Mouse (Mus musculus): ENCODE data around the gene Enkd1.

Gene Enkd1

GRCm38 (mm10) chr8:105707498-105708403 lies at the start of gene Enkd1, which contains the start of gene 4933405L10Rik:
Gene Enkd1, minus strand, starts transcription at chr8:105708210.
Gene 4933405L10Rik, plus strand, starts transcription at chr8:105707655.
- peak; percentile 76 for DNase-seq (ENCODE audit: low read depth)

GRCm38 (mm10) chr8:105754688-105755087 lies 46.7 kb upstream of the Enkd1 start:
- no peak for DNase-seq (ENCODE audit: low read depth)

GRCm38 (mm10) chr8:105753916-105754315 lies 45.9 kb upstream of the Enkd1 start:
- no peak for DNase-seq (ENCODE audit: low read depth)

GRCm38 (mm10) chr8:105750606-105751005 lies 42.6 kb upstream of the Enkd1 start:
- no peak for DNase-seq (ENCODE audit: low read depth)

- DNase-seq (ENCODE audit: low read depth) = no peak
Observed at GRCm38 (mm10) chr8:105743301-105743700, 35.3 kb upstream of the Enkd1 start.

GRCm38 (mm10) chr8:105739216-105739615 lies 31.2 kb upstream of the Enkd1 start:
- no peak for DNase-seq (ENCODE audit: low read depth)

GRCm38 (mm10) chr8:105732186-105732585 lies 24.2 kb upstream of the Enkd1 start:
- DNase-seq (ENCODE audit: low read depth) = no peak

- no peak for DNase-seq (ENCODE audit: low read depth)
Observed at GRCm38 (mm10) chr8:105727397-105728124, 19.6 kb upstream of the Enkd1 start.

- no peak for DNase-seq (ENCODE audit: low read depth)
Observed at GRCm38 (mm10) chr8:105725726-105726125, 17.7 kb upstream of the Enkd1 start.

- no peak for DNase-seq (ENCODE audit: low read depth)
Observed at GRCm38 (mm10) chr8:105722861-105723260, 14.9 kb upstream of the Enkd1 start.

- DNase-seq (ENCODE audit: low read depth) = no peak
Observed at GRCm38 (mm10) chr8:105719637-105720036, 11.6 kb upstream of the Enkd1 start.

GRCm38 (mm10) chr8:105716302-105716945 lies 8.4 kb upstream of the Enkd1 start:
- no peak for DNase-seq (ENCODE audit: low read depth)

- DNase-seq (ENCODE audit: low read depth) = no peak
Observed at GRCm38 (mm10) chr8:105715042-105715441, 7.0 kb upstream of the Enkd1 start.

- peak; percentile 98 for DNase-seq (ENCODE audit: low read depth)
Observed at GRCm38 (mm10) chr8:105714139-105714538, 6.1 kb upstream of the Enkd1 start.

- no peak for DNase-seq (ENCODE audit: low read depth)
Observed at GRCm38 (mm10) chr8:105712286-105712685, 4.3 kb upstream of the Enkd1 start.

GRCm38 (mm10) chr8:105709317-105709716 lies 1.3 kb upstream of the Enkd1 start:
- DNase-seq (ENCODE audit: low read depth) = no peak

- DNase-seq (ENCODE audit: low read depth) = no peak
Observed at GRCm38 (mm10) chr8:105708675-105709074, 665 bp upstream of the Enkd1 start.

GRCm38 (mm10) chr8:105706426-105706825 lies 1.6 kb downstream of the Enkd1 start:
- no peak for DNase-seq (ENCODE audit: low read depth)

GRCm38 (mm10) chr8:105704955-105705354 lies 3.1 kb downstream of the Enkd1 start:
- DNase-seq (ENCODE audit: low read depth) = no peak

GRCm38 (mm10) chr8:105704146-105704812 lies 3.7 kb downstream of the Enkd1 start:
- no peak for DNase-seq (ENCODE audit: low read depth)

- no peak for DNase-seq (ENCODE audit: low read depth)
Observed at GRCm38 (mm10) chr8:105702731-105703415, 5.1 kb downstream of the Enkd1 start.

Measured in c-Kit-positive CD71-negative TER-119-negative erythroid progenitor cells, embryonic 14.5 days (primary cell).